Mouse (Mus musculus): ENCODE data around the gene Defb21. TPM values are rescaled to one million over a fixed set of nuclear protein-coding genes. Genes with fewer than 3 reads are reported as not detected.

Gene Defb21
- total and polyA plus RNA-seq, 3 experiments = not detected

- Histone ChIP-seq H3K4me1 (ENCODE audit: control insufficient read depth in 1 of 2, insufficient read depth in 2 of 2) (peaks cover 8 to 20% of the 10 kb centered on the region in 2 experiments), H3K27me3 (replicated peaks) (no peaks in the 10 kb centered on the region), H3K9me3 (replicated peaks; ENCODE audit: low read length) (no peaks in the 10 kb centered on the region), H3K4me2 (ENCODE audit: insufficient read depth, low read depth, poor library complexity, severe bottlenecking) (no peak within 1 kb of the TSS), H3K79me2 (replicated peaks; ENCODE audit: control insufficient read depth, extremely low read depth, insufficient read depth, poor library complexity, severe bottlenecking) (no peaks in the 10 kb centered on the region), H3K4me3 (replicated peaks in 1 of 3; ENCODE audit: low read depth in 2 of 3, low read length in 2 of 3, poor library complexity in 1 of 3) (no peak within 1 kb of the TSS), H3K36me3 (replicated peaks in 1 of 2; ENCODE audit: control insufficient read depth in 1 of 2, insufficient read depth in 1 of 2, low read length in 1 of 2) (no peaks in the 10 kb centered on the region), H3K9ac (ENCODE audit: insufficient read depth, low read depth) (no peak within 1 kb of the TSS), H3K27ac (ENCODE audit: insufficient read depth, low read depth) (no peak within 1 kb of the TSS)
- TF ChIP-seq TCF12 (IDR thresholded peaks at IDR 0.05; ENCODE audit: low read depth, low read length) (no peak), RAD21 (IDR thresholded peaks at IDR 0.05; ENCODE audit: low read depth, low read length) (no peak), PAX5 (IDR thresholded peaks at IDR 0.05; ENCODE audit: low read length) (no peak), CTCF (conservative IDR thresholded peaks at IDR 0.05 in 1 of 2, IDR thresholded peaks at IDR 0.05 in 1 of 2; ENCODE audit: low read depth in 2 of 2, low read length in 2 of 2) (no peak), CHD2 (IDR thresholded peaks at IDR 0.05; ENCODE audit: low read length) (no peak), SMC3 (IDR thresholded peaks at IDR 0.05; ENCODE audit: low read depth, low read length) (no peak), ZMIZ1 (IDR thresholded peaks at IDR 0.05; ENCODE audit: low read depth, low read length) (no peak), ZC3H11A (IDR thresholded peaks at IDR 0.05; ENCODE audit: low read depth, low read length) (no peak), ELF1 (IDR thresholded peaks at IDR 0.05; ENCODE audit: low read depth, low read length) (no peak), JUND (conservative IDR thresholded peaks at IDR 0.05; ENCODE audit: low read depth, low read length) (no peak), NRF1 (IDR thresholded peaks at IDR 0.05; ENCODE audit: low read depth, low read length) (no peak), HCFC1 (IDR thresholded peaks at IDR 0.05; ENCODE audit: low read depth, low read length) (no peak), MAZ (IDR thresholded peaks at IDR 0.05; ENCODE audit: low read depth, low read length) (no peak), USF2 (conservative IDR thresholded peaks at IDR 0.05; ENCODE audit: low read depth, low read length) (no peak), ZNF384 (IDR thresholded peaks at IDR 0.05; ENCODE audit: low read depth, low read length) (no peak), IRF4 (IDR thresholded peaks at IDR 0.05; ENCODE audit: low read depth, low read length) (no peak), TBP (conservative IDR thresholded peaks at IDR 0.05; ENCODE audit: low read depth, low read length) (no peak), POLR2AphosphoS2 (IDR thresholded peaks at IDR 0.05; ENCODE audit: low read depth, low read length) (no peak), SIN3A (IDR thresholded peaks at IDR 0.05; ENCODE audit: low read length) (no peak)
- in situ Hi-C loops (cut with MboI; ENCODE audit: low pct_ligation_motif_present, low pct_unique_long_range_greater_than_20kb, low sequenced_read_pairs) = no loop called here
- no peak for DNase-seq (ENCODE audit: extremely low read depth)
- dilution Hi-C loops (cut with MboI; ENCODE audit: extremely low pct_ligation_motif_present, extremely low pct_unique_long_range_greater_than_20kb, low sequenced_read_pairs) = no loop called here
Measured at GRCm38 (mm10) chr2:152622953-152623352, 50.4 kb downstream of the Defb21 start, which contains the start of gene Defb25. TSS of gene Defb25 (minus strand) at chr2:152623053.

Other genes with a start within 250 kb of the Defb21 start
Only the 20 nearest of the 22 such genes appear.
- not detected in 2 replicates for gene Nrsn2, start 196.1 kb upstream of the Defb21 start, total RNA-seq (2012; rRNA removed)
- gene Nrsn2, start 196.1 kb upstream of the Defb21 start, total RNA-seq (2014; rRNA removed) = not detected in 2 replicates
- gene Nrsn2, start 196.1 kb upstream of the Defb21 start, polyA plus RNA-seq (2012; ENCODE audit: insufficient read length, low read depth) = not detected in 2 replicates
- gene Sox12, start 174.7 kb upstream of the Defb21 start, total RNA-seq (2012; rRNA removed) = not detected in 2 replicates
- not detected in 2 replicates for gene Sox12, start 174.7 kb upstream of the Defb21 start, total RNA-seq (2014; rRNA removed)
- gene Sox12, start 174.7 kb upstream of the Defb21 start, polyA plus RNA-seq (2012; ENCODE audit: insufficient read length, low read depth) = 0.09 TPM in 1 of 2 replicates, not detected in the other
- gene Zcchc3, start 157.7 kb upstream of the Defb21 start, total RNA-seq (2012; rRNA removed) = not detected in 2 replicates
- not detected in 2 replicates for gene Zcchc3, start 157.7 kb upstream of the Defb21 start, total RNA-seq (2014; rRNA removed)
- gene Zcchc3, start 157.7 kb upstream of the Defb21 start, polyA plus RNA-seq (2012; ENCODE audit: insufficient read length, low read depth) = not detected in 2 replicates
- not detected in 2 replicates for gene 6820408C15Rik, start 157.2 kb upstream of the Defb21 start, total RNA-seq (2012; rRNA removed)
- not detected in 2 replicates for gene 6820408C15Rik, start 157.2 kb upstream of the Defb21 start, total RNA-seq (2014; rRNA removed)
- gene 6820408C15Rik, start 157.2 kb upstream of the Defb21 start, polyA plus RNA-seq (2012; ENCODE audit: insufficient read length, low read depth) = not detected in 2 replicates
- gene Defb23, start 108.1 kb upstream of the Defb21 start, total RNA-seq (2012; rRNA removed) = not detected in 2 replicates
- not detected in 2 replicates for gene Defb23, start 108.1 kb upstream of the Defb21 start, total RNA-seq (2014; rRNA removed)
- not detected in 2 replicates for gene Defb23, start 108.1 kb upstream of the Defb21 start, polyA plus RNA-seq (2012; ENCODE audit: insufficient read length, low read depth)
- not detected in 2 replicates for gene Defb20, start 95.7 kb upstream of the Defb21 start, total RNA-seq (2012; rRNA removed)
- gene Defb20, start 95.7 kb upstream of the Defb21 start, total RNA-seq (2014; rRNA removed) = not detected in 2 replicates
- not detected in 2 replicates for gene Defb20, start 95.7 kb upstream of the Defb21 start, polyA plus RNA-seq (2012; ENCODE audit: insufficient read length, low read depth)
- not detected in 2 replicates for gene Defb22, start 82.6 kb upstream of the Defb21 start, total RNA-seq (2012; rRNA removed)
- gene Defb22, start 82.6 kb upstream of the Defb21 start, total RNA-seq (2014; rRNA removed) = not detected in 2 replicates
- gene Defb22, start 82.6 kb upstream of the Defb21 start, polyA plus RNA-seq (2012; ENCODE audit: insufficient read length, low read depth) = not detected in 2 replicates
- not detected in 2 replicates for gene Defb26, start 61.1 kb upstream of the Defb21 start, total RNA-seq (2012; rRNA removed)
- gene Defb26, start 61.1 kb upstream of the Defb21 start, total RNA-seq (2014; rRNA removed) = not detected in 2 replicates
- gene Defb26, start 61.1 kb upstream of the Defb21 start, polyA plus RNA-seq (2012; ENCODE audit: insufficient read length, low read depth) = not detected in 2 replicates
- gene Defb28, start 54.5 kb upstream of the Defb21 start, total RNA-seq (2012; rRNA removed) = not detected in 2 replicates
- not detected in 2 replicates for gene Defb28, start 54.5 kb upstream of the Defb21 start, total RNA-seq (2014; rRNA removed)
- not detected in 2 replicates for gene Defb28, start 54.5 kb upstream of the Defb21 start, polyA plus RNA-seq (2012; ENCODE audit: insufficient read length, low read depth)
- gene Defb29, start 32.6 kb upstream of the Defb21 start, total RNA-seq (2012; rRNA removed) = not detected in 2 replicates
- gene Defb29, start 32.6 kb upstream of the Defb21 start, total RNA-seq (2014; rRNA removed) = not detected in 2 replicates
- not detected in 2 replicates for gene Defb29, start 32.6 kb upstream of the Defb21 start, polyA plus RNA-seq (2012; ENCODE audit: insufficient read length, low read depth)
- gene Gm17416, start 3.4 kb upstream of the Defb21 start, total RNA-seq (2012; rRNA removed) = not detected in 2 replicates
- gene Gm17416, start 3.4 kb upstream of the Defb21 start, total RNA-seq (2014; rRNA removed) = not detected in 2 replicates
- not detected in 2 replicates for gene Gm17416, start 3.4 kb upstream of the Defb21 start, polyA plus RNA-seq (2012; ENCODE audit: insufficient read length, low read depth)
- not detected in 2 replicates for gene Defb19, start 7.6 kb downstream of the Defb21 start, total RNA-seq (2012; rRNA removed)
- not detected in 2 replicates for gene Defb19, start 7.6 kb downstream of the Defb21 start, total RNA-seq (2014; rRNA removed)
- gene Defb19, start 7.6 kb downstream of the Defb21 start, polyA plus RNA-seq (2012; ENCODE audit: insufficient read length, low read depth) = not detected in 2 replicates
- gene Defb45, start 26.7 kb downstream of the Defb21 start, total RNA-seq (2012; rRNA removed) = not detected in 2 replicates
- gene Defb45, start 26.7 kb downstream of the Defb21 start, total RNA-seq (2014; rRNA removed) = not detected in 2 replicates
- not detected in 2 replicates for gene Defb45, start 26.7 kb downstream of the Defb21 start, polyA plus RNA-seq (2012; ENCODE audit: insufficient read length, low read depth)
- gene Defb36, start 31.6 kb downstream of the Defb21 start, total RNA-seq (2012; rRNA removed) = not detected in 2 replicates
- gene Defb36, start 31.6 kb downstream of the Defb21 start, total RNA-seq (2014; rRNA removed) = not detected in 2 replicates
- gene Defb36, start 31.6 kb downstream of the Defb21 start, polyA plus RNA-seq (2012; ENCODE audit: insufficient read length, low read depth) = not detected in 2 replicates
- 0.84 TPM in 1 of 2 replicates, not detected in the other for gene Defb25, start 50.3 kb downstream of the Defb21 start, total RNA-seq (2012; rRNA removed)
- not detected in 2 replicates for gene Defb25, start 50.3 kb downstream of the Defb21 start, total RNA-seq (2014; rRNA removed)
- 0.94 and 1.8 TPM in 2 replicates for gene Defb25, start 50.3 kb downstream of the Defb21 start, polyA plus RNA-seq (2012; ENCODE audit: insufficient read length, low read depth)
- 0.13 and 0.55 TPM in 2 replicates for gene Rem1, start 54.2 kb downstream of the Defb21 start, total RNA-seq (2012; rRNA removed)
- 0.74 and 0.82 TPM in 2 replicates for gene Rem1, start 54.2 kb downstream of the Defb21 start, total RNA-seq (2014; rRNA removed)
- gene Rem1, start 54.2 kb downstream of the Defb21 start, polyA plus RNA-seq (2012; ENCODE audit: insufficient read length, low read depth) = 0.70 and 0.80 TPM in 2 replicates
- gene H13, start 96.7 kb downstream of the Defb21 start, total RNA-seq (2012; rRNA removed) = 137 and 145 TPM in 2 replicates
- 105 and 116 TPM in 2 replicates for gene H13, start 96.7 kb downstream of the Defb21 start, total RNA-seq (2014; rRNA removed)
- gene H13, start 96.7 kb downstream of the Defb21 start, polyA plus RNA-seq (2012; ENCODE audit: insufficient read length, low read depth) = 161 and 175 TPM in 2 replicates
- gene Mcts2, start 114.3 kb downstream of the Defb21 start, total RNA-seq (2012; rRNA removed) = 3.3 and 5.4 TPM in 2 replicates
- 0.95 and 1.5 TPM in 2 replicates for gene Mcts2, start 114.3 kb downstream of the Defb21 start, total RNA-seq (2014; rRNA removed)
- gene Mcts2, start 114.3 kb downstream of the Defb21 start, polyA plus RNA-seq (2012; ENCODE audit: insufficient read length, low read depth) = 3.2 and 3.8 TPM in 2 replicates
- 0.38 and 0.93 TPM in 2 replicates for gene Id1, start 163.5 kb downstream of the Defb21 start, total RNA-seq (2012; rRNA removed)
- gene Id1, start 163.5 kb downstream of the Defb21 start, total RNA-seq (2014; rRNA removed) = not detected in 2 replicates
- gene Id1, start 163.5 kb downstream of the Defb21 start, polyA plus RNA-seq (2012; ENCODE audit: insufficient read length, low read depth) = not detected in 2 replicates
- gene Cox4i2, start 181.4 kb downstream of the Defb21 start, total RNA-seq (2012; rRNA removed) = not detected in 2 replicates
- gene Cox4i2, start 181.4 kb downstream of the Defb21 start, total RNA-seq (2014; rRNA removed) = not detected in 2 replicates
- gene Cox4i2, start 181.4 kb downstream of the Defb21 start, polyA plus RNA-seq (2012; ENCODE audit: insufficient read length, low read depth) = not detected in 2 replicates

Measured in CH12.LX (cell line).